Mouse (Mus musculus) CH12.LX (cell line): ENCODE data around the gene 9030025P20Rik. TPM values are rescaled to one million over a fixed set of nuclear protein-coding genes. Genes with fewer than 3 reads are reported as not detected.

Experiments
- DNase-seq: peaks from one replicate; pipeline ENCODE4 v3.0.0-alpha.2; 2013; ENCODE audit errors: extremely low read depth
- H3K27ac ChIP-seq: 2 replicates; pipeline ENCODE4 v1.5.1; 2012; ENCODE audit warnings: low read depth, mild to moderate bottlenecking, control low read depth, moderate library complexity; ENCODE audit not compliant: insufficient read depth
- H3K27me3 ChIP-seq: replicated peaks from 2 replicates; pipeline ENCODE3; 2012; ENCODE audit warnings: inconsistent platforms
- H3K36me3 ChIP-seq, 2 experiments: replicated peaks in 1 of 2; 2 replicates each; pipeline versions ENCODE3 to v1.6.1; 2012; ENCODE audit warnings: inconsistent platforms in 1 of 2, low read length in 1 of 2, mild to moderate bottlenecking in 1 of 2, mixed read lengths in 1 of 2, moderate library complexity in 1 of 2; ENCODE audit not compliant: control insufficient read depth in 1 of 2, insufficient read depth in 1 of 2
- H3K4me1 ChIP-seq, 2 experiments: 2 replicates each; pipeline ENCODE4 v1.6.1; 2012; ENCODE audit warnings: inconsistent platforms in 1 of 2, moderate library complexity in 1 of 2; ENCODE audit not compliant: insufficient read depth in 2 of 2, control insufficient read depth in 1 of 2
- H3K4me2 ChIP-seq: 2 replicates; pipeline ENCODE4 v1.6.1; 2012; ENCODE audit warnings: low read depth, mild to moderate bottlenecking, control low read depth; ENCODE audit not compliant: poor library complexity, insufficient read depth, severe bottlenecking
- H3K4me3 ChIP-seq, 3 experiments: fragments of 150-350 bp in 1 of 3; sonication (generic) in 1 of 3; replicated peaks in 1 of 3; 2 replicates each; pipeline versions ENCODE3 to v1.5.1; 2011 to 2012; ENCODE audit warnings: low read depth in 2 of 3, low read length in 2 of 3, mild to moderate bottlenecking in 2 of 3, moderate library complexity in 2 of 3, control low read depth in 1 of 3, improper control_type of control experiment in 1 of 3, inconsistent platforms in 1 of 3, mixed read lengths in 1 of 3; ENCODE audit not compliant: poor library complexity in 1 of 3
- H3K79me2 ChIP-seq: replicated peaks from 2 replicates; pipeline ENCODE4 v1.6.1; 2012; ENCODE audit warnings: mild to moderate bottlenecking, moderate library complexity; ENCODE audit not compliant: control insufficient read depth, poor library complexity, insufficient read depth, severe bottlenecking; ENCODE audit errors: extremely low read depth
- H3K9ac ChIP-seq: 2 replicates; pipeline ENCODE4 v1.6.1; 2012; ENCODE audit warnings: low read depth, mild to moderate bottlenecking, control low read depth, moderate library complexity; ENCODE audit not compliant: insufficient read depth
- H3K9me3 ChIP-seq: replicated peaks from 2 replicates; pipeline ENCODE3; 2012; ENCODE audit warnings: low read length, inconsistent platforms, mixed read lengths
- BHLHE40 ChIP-seq: IDR thresholded peaks from 2 replicates; pipeline ENCODE4 v1.6.1; 2011; ENCODE audit warnings: mild to moderate bottlenecking, low read depth, low read length, improper control_type of control experiment
- CHD1 ChIP-seq: IDR thresholded peaks from 2 replicates; pipeline ENCODE4 v1.6.1; 2012; ENCODE audit warnings: low read depth, low read length, improper control_type of control experiment, inconsistent platforms
- E2F4 ChIP-seq: IDR thresholded peaks from 2 replicates; pipeline ENCODE4 v1.6.1; 2011; ENCODE audit warnings: low read depth, low read length, improper control_type of control experiment; ENCODE audit not compliant: insufficient replicate concordance
- ELF1 ChIP-seq: IDR thresholded peaks from 2 replicates; pipeline ENCODE4 v1.6.1; 2014; ENCODE audit warnings: low read depth, mild to moderate bottlenecking, inconsistent platforms, low read length, improper control_type of control experiment
- ETS1 ChIP-seq: conservative IDR thresholded peaks from 2 replicates; pipeline ENCODE4 v1.6.1; 2012; ENCODE audit warnings: low read depth, mild to moderate bottlenecking, inconsistent platforms, low read length, improper control_type of control experiment, moderate library complexity
- GABPA ChIP-seq: IDR thresholded peaks from 2 replicates; pipeline ENCODE4 v1.6.1; 2012; ENCODE audit warnings: low read depth, low read length, improper control_type of control experiment, inconsistent platforms; ENCODE audit not compliant: insufficient replicate concordance
- JUND ChIP-seq: conservative IDR thresholded peaks from 2 replicates; pipeline ENCODE4 v1.6.1; 2011; ENCODE audit warnings: low read depth, low read length, improper control_type of control experiment
- KAT2A ChIP-seq: IDR thresholded peaks from 2 replicates; pipeline ENCODE4 v1.6.1; 2012; ENCODE audit warnings: low read length, improper control_type of control experiment, inconsistent platforms; ENCODE audit not compliant: insufficient replicate concordance
- MAFK ChIP-seq: IDR thresholded peaks from 2 replicates; pipeline ENCODE4 v1.6.1; 2011; ENCODE audit warnings: low read length, improper control_type of control experiment; ENCODE audit not compliant: insufficient replicate concordance
- MAX ChIP-seq: IDR thresholded peaks from 2 replicates; pipeline ENCODE4 v1.6.1; 2011; ENCODE audit warnings: low read length, improper control_type of control experiment
- MEF2A ChIP-seq: IDR thresholded peaks from 2 replicates; pipeline ENCODE4 v1.6.1; 2014; ENCODE audit warnings: low read depth, mild to moderate bottlenecking, inconsistent platforms, low read length, improper control_type of control experiment, borderline replicate concordance
- MXI1 ChIP-seq: IDR thresholded peaks from 2 replicates; pipeline ENCODE4 v1.6.1; 2011; ENCODE audit warnings: mild to moderate bottlenecking, low read depth, low read length, improper control_type of control experiment
- MYC ChIP-seq: IDR thresholded peaks from 2 replicates; pipeline ENCODE4 v1.6.1; 2011; ENCODE audit warnings: low read depth, mild to moderate bottlenecking, improper control_type of control experiment, low read length
- PAX5 ChIP-seq: IDR thresholded peaks from 2 replicates; pipeline ENCODE4 v1.6.1; 2012; ENCODE audit warnings: low read length, inconsistent platforms, mixed read lengths
- POLR2A ChIP-seq: IDR thresholded peaks from 2 replicates; pipeline ENCODE4 v1.6.1; 2011; ENCODE audit warnings: low read depth, mild to moderate bottlenecking, improper control_type of control experiment, low read length
- RCOR1 ChIP-seq: conservative IDR thresholded peaks from 2 replicates; pipeline ENCODE4 v1.6.1; 2012; ENCODE audit warnings: low read depth, mild to moderate bottlenecking, inconsistent platforms, low read length, improper control_type of control experiment
- SIN3A ChIP-seq: IDR thresholded peaks from 2 replicates; pipeline ENCODE4 v1.6.1; 2012; ENCODE audit warnings: low read length, improper control_type of control experiment, inconsistent platforms
- TBP ChIP-seq: conservative IDR thresholded peaks from 2 replicates; pipeline ENCODE4 v1.6.1; 2011; ENCODE audit warnings: low read depth, low read length, improper control_type of control experiment
- TCF12 ChIP-seq: IDR thresholded peaks from 2 replicates; pipeline ENCODE4 v1.6.1; 2014; ENCODE audit warnings: low read depth, mild to moderate bottlenecking, inconsistent platforms, low read length, improper control_type of control experiment
- ZC3H11A ChIP-seq: IDR thresholded peaks from 2 replicates; pipeline ENCODE4 v1.6.1; 2012; ENCODE audit warnings: low read depth, mild to moderate bottlenecking, inconsistent platforms, low read length, improper control_type of control experiment
- ZMIZ1 ChIP-seq: IDR thresholded peaks from 2 replicates; pipeline ENCODE4 v1.6.1; 2012; ENCODE audit warnings: low read depth, mild to moderate bottlenecking, inconsistent platforms, low read length, improper control_type of control experiment
- dilution Hi-C: fragments of 300-500 bp; cut with MboI; formaldehyde crosslinking; loops from 2 replicates; pipeline ENCODE4 v1.14.3; 2020; ENCODE audit warnings: low sequenced_read_pairs; ENCODE audit not compliant: extremely low pct_unique_long_range_greater_than_20kb, extremely low pct_ligation_motif_present
- in situ Hi-C: fragments of 300-500 bp; cut with MboI; formaldehyde crosslinking; loops from 3 replicates; pipeline ENCODE4 v1.14.3; 2019; ENCODE audit warnings: low sequenced_read_pairs, low pct_ligation_motif_present, low pct_unique_long_range_greater_than_20kb, mixed read lengths
- polyA plus RNA-seq: library from polyadenylated mRNA; unstranded; fragments of >175 nt; gene quantifications from 2 replicates; pipeline ENCODE4 v1.2.1, GENCODE M21; 2012; ENCODE audit warnings: low read depth; ENCODE audit not compliant: insufficient read length
- total RNA-seq, 2 experiments: library from RNA; depleted of rRNA; stranded (reverse); fragments of 300-350 nt in 1 of 2; fragments of >200 nt in 1 of 2; gene quantifications; 2 replicates each; pipeline ENCODE4 v1.2.3; 2012 to 2014

9030025P20Rik gene
- total and polyA plus RNA-seq, 3 experiments = 6.4 to 7.9 (median 7.5) TPM

- Histone ChIP-seq H3K9ac (peak overlapping the region; percentile 95), H3K27me3 (no peaks in the 10 kb centered on the region), H3K4me2 (peak overlapping the region; percentile 91), H3K9me3 (no peaks in the 10 kb centered on the region), H3K27ac (no peak overlapping the region), H3K4me3 (peak overlapping the region; percentile 57 to 95 (median 94)), H3K4me1 (peaks cover 10 to 46% of the 10 kb centered on the region in 2 experiments), H3K36me3 (peaks cover 26 to 45% of the 10 kb centered on the region in 2 experiments), H3K79me2 (peaks cover 50% of the 10 kb centered on the region)
- dilution Hi-C loops (no loop called here), in situ Hi-C loops (no loop called here)
- no peak for TF ChIP-seq POLR2A
- no peak for TF ChIP-seq MAFK
- no peak for TF ChIP-seq MXI1
- no peak for TF ChIP-seq KAT2A
- no peak for TF ChIP-seq MAX
- TF ChIP-seq GABPA = no peak
- no peak for TF ChIP-seq PAX5
- TF ChIP-seq ELF1 = no peak
- DNase-seq = no peak
These were observed 19.5 kb upstream of the 9030025P20Rik start for GRCm38 (mm10) chr17:14958686-14959327.

GRCm38 (mm10) chr17:14959979-14960378 lies 18.3 kb upstream of the 9030025P20Rik start:
- Histone ChIP-seq H3K27ac (no peak overlapping the region), H3K27me3 (no peaks in the 10 kb centered on the region), H3K4me1 (peaks cover 5 to 35% of the 10 kb centered on the region in 2 experiments), H3K4me2 (peak overlapping the region; percentile 12), H3K79me2 (peaks cover 42% of the 10 kb centered on the region), H3K36me3 (peaks cover 17 to 34% of the 10 kb centered on the region in 2 experiments)
- dilution Hi-C loops = no loop called here
- in situ Hi-C loops = no loop called here
- TF ChIP-seq ETS1 (peak; percentile 12; the same call in 1 of the 2 replicates), KAT2A (0 out of 2 replicates have a peak, but pooled peaks have one; percentile 36), ZMIZ1 (0 out of 2 replicates have a peak, but pooled peaks have one; percentile 53), JUND (no peak), RCOR1 (no peak), CHD1 (peak; percentile 96), ZC3H11A (no peak), BHLHE40 (no peak), POLR2A (peak; percentile 62), MYC (peak; percentile 50; the same call in 1 of the 2 replicates), E2F4 (no peak), MAFK (peak; percentile 32; the same call in 1 of the 2 replicates), MEF2A (no peak; the same call in 1 of the 2 replicates), SIN3A (peak; percentile 91), TBP (0 out of 2 replicates have a peak, but pooled peaks have one; percentile 45), MXI1 (peak; percentile 87), TCF12 (peak; percentile 47; the same call in 1 of the 2 replicates), MAX (peak; percentile 63; the same call in 1 of the 2 replicates)
- TF ChIP-seq, all 38 proteins: peak for 12
- H3K4me3 ChIP-seq = peak overlapping the region; percentile 71 to 95 (median 94)
- peak overlapping the region; percentile 95 for H3K9ac ChIP-seq
- H3K9me3 ChIP-seq = no peaks in the 10 kb centered on the region
- DNase-seq = peak; percentile 80
